Mouse (Mus musculus): Measurements from ENCODE around the gene Fig4.

The Fig4 gene

GRCm38 (mm10) chr10:41287618-41288017 is 15.4 kb downstream of the Fig4 start:
- DNase-seq (ENCODE audit: low read depth, low spot score), result no peak
- no peaks in the 10 kb centered on the region for H3K36me3 ChIP-seq (ENCODE audit: control insufficient read depth, insufficient read depth, low read length, poor library complexity, severe bottlenecking)
- no peaks in the 10 kb centered on the region for H3K27me3 ChIP-seq (ENCODE audit: control insufficient read depth, insufficient read depth, low read length, poor library complexity, severe bottlenecking)

GRCm38 (mm10) chr10:41282086-41282485 is 21.0 kb downstream of the Fig4 start:
- Histone ChIP-seq H3K27me3 (ENCODE audit: control insufficient read depth, insufficient read depth, low read length, poor library complexity, severe bottlenecking) (no peaks in the 10 kb centered on the region), H3K36me3 (ENCODE audit: control insufficient read depth, insufficient read depth, low read length, poor library complexity, severe bottlenecking) (peaks cover 4% of the 10 kb centered on the region; the same call in 1 of the 2 replicates)
- no peak for DNase-seq (ENCODE audit: low read depth, low spot score)

GRCm38 (mm10) chr10:41280796-41281195 is 22.3 kb downstream of the Fig4 start:
- Histone ChIP-seq H3K27me3 (ENCODE audit: control insufficient read depth, insufficient read depth, low read length, poor library complexity, severe bottlenecking) (no peaks in the 10 kb centered on the region), H3K36me3 (ENCODE audit: control insufficient read depth, insufficient read depth, low read length, poor library complexity, severe bottlenecking) (peaks cover 4% of the 10 kb centered on the region; the same call in 1 of the 2 replicates)
- DNase-seq (ENCODE audit: low read depth, low spot score), result no peak

GRCm38 (mm10) chr10:41280177-41280576 is 22.9 kb downstream of the Fig4 start:
- DNase-seq (ENCODE audit: low read depth, low spot score), result no peak
- Histone ChIP-seq H3K36me3 (ENCODE audit: control insufficient read depth, insufficient read depth, low read length, poor library complexity, severe bottlenecking) (peaks cover 6% of the 10 kb centered on the region; the same call in 1 of the 2 replicates), H3K27me3 (ENCODE audit: control insufficient read depth, insufficient read depth, low read length, poor library complexity, severe bottlenecking) (no peaks in the 10 kb centered on the region)

GRCm38 (mm10) chr10:41278808-41279207 is 24.3 kb downstream of the Fig4 start:
- Histone ChIP-seq H3K36me3 (ENCODE audit: control insufficient read depth, insufficient read depth, low read length, poor library complexity, severe bottlenecking) (peaks cover 6% of the 10 kb centered on the region; the same call in 1 of the 2 replicates), H3K27me3 (ENCODE audit: control insufficient read depth, insufficient read depth, low read length, poor library complexity, severe bottlenecking) (no peaks in the 10 kb centered on the region)
- no peak for DNase-seq (ENCODE audit: low read depth, low spot score)

- DNase-seq (ENCODE audit: low read depth, low spot score), result no peak
- H3K27me3 ChIP-seq (ENCODE audit: control insufficient read depth, insufficient read depth, low read length, poor library complexity, severe bottlenecking), result no peaks in the 10 kb centered on the region; the same call in 1 of the 2 replicates
- H3K36me3 ChIP-seq (ENCODE audit: control insufficient read depth, insufficient read depth, low read length, poor library complexity, severe bottlenecking), result peaks cover 6% of the 10 kb centered on the region; the same call in 1 of the 2 replicates
These were observed 28.2 kb downstream of the Fig4 start for GRCm38 (mm10) chr10:41274871-41275270.

- DNase-seq (ENCODE audit: low read depth, low spot score), result no peak
- Histone ChIP-seq H3K27me3 (ENCODE audit: control insufficient read depth, insufficient read depth, low read length, poor library complexity, severe bottlenecking) (no peaks in the 10 kb centered on the region; the same call in none of the 2 replicates), H3K36me3 (ENCODE audit: control insufficient read depth, insufficient read depth, low read length, poor library complexity, severe bottlenecking) (peaks cover 14% of the 10 kb centered on the region; the same call in 1 of the 2 replicates)
These were observed 31.2 kb downstream of the Fig4 start for GRCm38 (mm10) chr10:41271860-41272259.

GRCm38 (mm10) chr10:41261889-41262288 is 41.2 kb downstream of the Fig4 start:
- no peak for DNase-seq (ENCODE audit: low read depth, low spot score)
- H3K36me3 ChIP-seq (ENCODE audit: control insufficient read depth, insufficient read depth, low read length, poor library complexity, severe bottlenecking), result peaks cover 14% of the 10 kb centered on the region

GRCm38 (mm10) chr10:41261218-41261617 is 41.8 kb downstream of the Fig4 start:
- Histone ChIP-seq H3K27me3 (ENCODE audit: control insufficient read depth, insufficient read depth, low read length, poor library complexity, severe bottlenecking) (no peaks in the 10 kb centered on the region), H3K36me3 (ENCODE audit: control insufficient read depth, insufficient read depth, low read length, poor library complexity, severe bottlenecking) (peaks cover 13% of the 10 kb centered on the region)
- DNase-seq (ENCODE audit: low read depth, low spot score), result no peak

More at GRCm38 (mm10) chr10:41261889-41262288, 41.2 kb downstream of the Fig4 start:
- H3K27me3 ChIP-seq (ENCODE audit: control insufficient read depth, insufficient read depth, low read length, poor library complexity, severe bottlenecking), result no peaks in the 10 kb centered on the region

GRCm38 (mm10) chr10:41260243-41261006 is 42.6 kb downstream of the Fig4 start:
- no peak for DNase-seq (ENCODE audit: low read depth, low spot score)
- H3K27me3 ChIP-seq (ENCODE audit: control insufficient read depth, insufficient read depth, low read length, poor library complexity, severe bottlenecking), result no peaks in the 10 kb centered on the region

GRCm38 (mm10) chr10:41250749-41251065 is 52.4 kb downstream of the Fig4 start:
- H3K36me3 ChIP-seq (ENCODE audit: control insufficient read depth, insufficient read depth, low read length, poor library complexity, severe bottlenecking), result peaks cover 14% of the 10 kb centered on the region
- no peaks in the 10 kb centered on the region for H3K27me3 ChIP-seq (ENCODE audit: control insufficient read depth, insufficient read depth, low read length, poor library complexity, severe bottlenecking)
- DNase-seq (ENCODE audit: low read depth, low spot score), result no peak

More at GRCm38 (mm10) chr10:41260243-41261006, 42.6 kb downstream of the Fig4 start:
- peaks cover 14% of the 10 kb centered on the region for H3K36me3 ChIP-seq (ENCODE audit: control insufficient read depth, insufficient read depth, low read length, poor library complexity, severe bottlenecking)

- H3K36me3 ChIP-seq (ENCODE audit: control insufficient read depth, insufficient read depth, low read length, poor library complexity, severe bottlenecking), result peaks cover 14% of the 10 kb centered on the region
- no peak for DNase-seq (ENCODE audit: low read depth, low spot score)
These were observed 52.9 kb downstream of the Fig4 start for GRCm38 (mm10) chr10:41250045-41250748.

GRCm38 (mm10) chr10:41249006-41249659 is 53.9 kb downstream of the Fig4 start:
- H3K27me3 ChIP-seq (ENCODE audit: control insufficient read depth, insufficient read depth, low read length, poor library complexity, severe bottlenecking), result no peaks in the 10 kb centered on the region
- no peak for DNase-seq (ENCODE audit: low read depth, low spot score)
- peaks cover 14% of the 10 kb centered on the region for H3K36me3 ChIP-seq (ENCODE audit: control insufficient read depth, insufficient read depth, low read length, poor library complexity, severe bottlenecking)

More at GRCm38 (mm10) chr10:41250045-41250748, 52.9 kb downstream of the Fig4 start:
- no peaks in the 10 kb centered on the region for H3K27me3 ChIP-seq (ENCODE audit: control insufficient read depth, insufficient read depth, low read length, poor library complexity, severe bottlenecking)

- no peak for DNase-seq (ENCODE audit: low read depth, low spot score)
- no peaks in the 10 kb centered on the region for H3K27me3 ChIP-seq (ENCODE audit: control insufficient read depth, insufficient read depth, low read length, poor library complexity, severe bottlenecking)
- H3K36me3 ChIP-seq (ENCODE audit: control insufficient read depth, insufficient read depth, low read length, poor library complexity, severe bottlenecking), result peaks cover 14% of the 10 kb centered on the region
These were observed 55.1 kb downstream of the Fig4 start for GRCm38 (mm10) chr10:41247800-41248473.
